Mouse (Mus musculus): ENCODE data around the gene Pygo2.

The Pygo2 gene

GRCm38 (mm10) chr3:89456726-89457665 lies 27.0 kb downstream of the Pygo2 start:
- DNase-seq (ENCODE audit: low spot score) = no peak

- DNase-seq (ENCODE audit: low spot score) = no peak
Measured at GRCm38 (mm10) chr3:89458372-89458964, 28.5 kb downstream of the Pygo2 start.

GRCm38 (mm10) chr3:89458965-89459807 lies 29.2 kb downstream of the Pygo2 start:
- peak; percentile 83 for DNase-seq (ENCODE audit: low spot score)

- no peak for DNase-seq (ENCODE audit: low spot score)
Measured at GRCm38 (mm10) chr3:89468268-89468667, 38.3 kb downstream of the Pygo2 start.

- DNase-seq (ENCODE audit: low spot score) = no peak
Measured at GRCm38 (mm10) chr3:89472280-89472679, 42.3 kb downstream of the Pygo2 start.

- no peak for DNase-seq (ENCODE audit: low spot score)
Measured at GRCm38 (mm10) chr3:89473838-89474237, 43.8 kb downstream of the Pygo2 start.

GRCm38 (mm10) chr3:89479055-89479454 lies 49.0 kb downstream of the Pygo2 start:
- DNase-seq (ENCODE audit: low spot score) = no peak

GRCm38 (mm10) chr3:89481488-89481887 lies 51.5 kb downstream of the Pygo2 start:
- no peak for DNase-seq (ENCODE audit: low spot score)

GRCm38 (mm10) chr3:89482249-89482648 lies 52.2 kb downstream of the Pygo2 start:
- no peak for DNase-seq (ENCODE audit: low spot score)

Data from layer of hippocampus, adult 9-10 months (tissue).